Mouse (Mus musculus) neural tube, embryonic 15.5 days (tissue): ENCODE data around the gene Pgm2l1. TPM values are rescaled to one million over a fixed set of nuclear protein-coding genes. Genes with fewer than 3 reads are reported as not detected.

Experiments
- ATAC-seq: fragments of 200-750 bp; cut with Nextera tagmentation; 2 replicates; pipeline ENCODE4 v1.8.0; 2017; ENCODE audit warnings: mild to moderate bottlenecking, moderate TSS enrichment, moderate library complexity; ENCODE audit not compliant: low FRiP score
- H3K27ac ChIP-seq: fragments of 300-500 bp; sonication (generic); replicated peaks from 2 replicates; pipeline ENCODE4 v1.5.1; 2015; ENCODE audit warnings: mild to moderate bottlenecking, inconsistent platforms
- H3K27me3 ChIP-seq: fragments of 300-500 bp; sonication (generic); replicated peaks from 2 replicates; pipeline ENCODE4 v1.6.1; 2015; ENCODE audit warnings: inconsistent platforms
- H3K36me3 ChIP-seq: fragments of 300-500 bp; sonication (generic); 2 replicates; pipeline ENCODE4 v1.6.1; 2015; ENCODE audit warnings: inconsistent platforms
- H3K4me1 ChIP-seq: fragments of 300-500 bp; sonication (generic); 2 replicates; pipeline ENCODE4 v1.6.1; 2015; ENCODE audit warnings: inconsistent platforms
- H3K4me2 ChIP-seq: fragments of 300-500 bp; sonication (generic); 2 replicates; pipeline ENCODE4 v1.6.1; 2015; ENCODE audit warnings: inconsistent platforms, mild to moderate bottlenecking, moderate library complexity
- H3K4me3 ChIP-seq: fragments of 300-500 bp; sonication (generic); replicated peaks from 2 replicates; pipeline ENCODE4 v1.5.1; 2015; ENCODE audit warnings: mild to moderate bottlenecking, inconsistent platforms
- H3K9ac ChIP-seq: fragments of 300-500 bp; sonication (generic); replicated peaks from 2 replicates; pipeline ENCODE4 v1.6.1; 2015; ENCODE audit warnings: mild to moderate bottlenecking, inconsistent platforms
- H3K9me3 ChIP-seq: fragments of 300-500 bp; sonication (generic); replicated peaks from 2 replicates; pipeline ENCODE4 v1.6.1; 2016; ENCODE audit warnings: inconsistent platforms
- WGBS: fragments of 180-500 bp; shearing (Covaris S2); methylation state at CpG from one replicate; pipeline ENCODE4 v1.1.7; 2015; ENCODE audit warnings: mixed read lengths; 5-methylcytosine and 5-hydroxymethylcytosine counted together
- polyA plus RNA-seq: library from polyadenylated mRNA; unstranded; fragments of >200 nt; fragmentation: Nextera tagmentation; extraction: Ambion mirVana; gene quantifications from 2 replicates; pipeline ENCODE4 v1.2.1, GENCODE M21; 2015

Pgm2l1 gene
- polyA plus RNA-seq, 1 experiment from 2014 or later: 26.1 TPM

GRCm38 (mm10) chr7:100298861-100299510 lies 71.8 kb downstream of the Pgm2l1 start:
- Histone ChIP-seq H3K4me1 (peaks cover 4% of the 10 kb centered on the region; the same call in 1 of the 2 replicates), H3K9me3 (no peaks in the 10 kb centered on the region), H3K4me2 (no peak overlapping the region), H3K27ac (no peak overlapping the region), H3K27me3 (no peaks in the 10 kb centered on the region), H3K9ac (no peak overlapping the region), H3K36me3 (no peaks in the 10 kb centered on the region), H3K4me3 (no peak overlapping the region)
- ATAC-seq: no peak
- WGBS: 68% methylated on average over 14 of the region's 14 CpGs

GRCm38 (mm10) chr7:100301390-100301789 lies 74.2 kb downstream of the Pgm2l1 start:
- WGBS: 78% methylated on average over 3 of the region's 3 CpGs
- no peak overlapping the region for H3K9ac ChIP-seq
- no peaks in the 10 kb centered on the region for H3K9me3 ChIP-seq
- no peaks in the 10 kb centered on the region for H3K27me3 ChIP-seq
- H3K27ac ChIP-seq: peak overlapping the region; percentile 65; the same call in 1 of the 2 replicates
- no peak overlapping the region for H3K4me3 ChIP-seq
- H3K36me3 ChIP-seq: no peaks in the 10 kb centered on the region
- H3K4me2 ChIP-seq: no peak overlapping the region
- no peak for ATAC-seq
- no peaks in the 10 kb centered on the region for H3K4me1 ChIP-seq

GRCm38 (mm10) chr7:100302316-100302715 lies 75.1 kb downstream of the Pgm2l1 start:
- no peak overlapping the region for H3K4me3 ChIP-seq
- no peak overlapping the region for H3K4me2 ChIP-seq
- WGBS: 68% methylated on average over 4 of the region's 4 CpGs
- no peaks in the 10 kb centered on the region for H3K9me3 ChIP-seq
- peak overlapping the region; percentile 65 for H3K27ac ChIP-seq
- peak; percentile 27; the same call in 1 of the 2 replicates for ATAC-seq
- H3K36me3 ChIP-seq: no peaks in the 10 kb centered on the region
- no peak overlapping the region for H3K9ac ChIP-seq
- H3K27me3 ChIP-seq: no peaks in the 10 kb centered on the region
- H3K4me1 ChIP-seq: peaks cover 4% of the 10 kb centered on the region

DNA sequence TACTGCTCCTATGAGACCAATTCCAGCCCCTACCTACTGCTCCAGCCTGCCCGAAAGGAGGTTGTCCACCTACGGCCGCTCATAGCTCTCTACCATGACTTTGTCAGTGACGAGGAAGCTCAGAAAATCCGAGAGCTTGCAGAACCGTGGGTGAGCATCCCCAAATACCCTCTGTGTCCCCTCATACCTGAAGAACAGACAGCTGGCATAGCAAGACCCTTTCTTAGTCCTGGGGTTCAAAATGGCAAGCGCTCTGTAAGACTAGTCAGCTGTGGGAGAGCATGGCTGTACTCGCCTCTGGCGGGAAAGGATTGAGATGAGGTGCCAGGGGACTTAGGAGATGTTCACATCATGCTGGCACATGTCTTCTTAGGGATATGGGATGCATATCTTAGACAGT lies 78.7 kb downstream of the Pgm2l1 start:
- no peak overlapping the region for H3K9ac ChIP-seq
- H3K36me3 ChIP-seq: no peaks in the 10 kb centered on the region
- H3K9me3 ChIP-seq: no peaks in the 10 kb centered on the region
- ATAC-seq: no peak
- H3K4me1 ChIP-seq: peaks cover 38% of the 10 kb centered on the region
- no peak overlapping the region for H3K4me3 ChIP-seq
- 92% methylated on average over 9 of the region's 9 CpGs for WGBS
- H3K27me3 ChIP-seq: no peaks in the 10 kb centered on the region
- H3K4me2 ChIP-seq: no peak overlapping the region
- H3K27ac ChIP-seq: no peak overlapping the region

GRCm38 (mm10) chr7:100307872-100308653 lies 80.9 kb downstream of the Pgm2l1 start:
- no peak overlapping the region for H3K4me2 ChIP-seq

DNA sequence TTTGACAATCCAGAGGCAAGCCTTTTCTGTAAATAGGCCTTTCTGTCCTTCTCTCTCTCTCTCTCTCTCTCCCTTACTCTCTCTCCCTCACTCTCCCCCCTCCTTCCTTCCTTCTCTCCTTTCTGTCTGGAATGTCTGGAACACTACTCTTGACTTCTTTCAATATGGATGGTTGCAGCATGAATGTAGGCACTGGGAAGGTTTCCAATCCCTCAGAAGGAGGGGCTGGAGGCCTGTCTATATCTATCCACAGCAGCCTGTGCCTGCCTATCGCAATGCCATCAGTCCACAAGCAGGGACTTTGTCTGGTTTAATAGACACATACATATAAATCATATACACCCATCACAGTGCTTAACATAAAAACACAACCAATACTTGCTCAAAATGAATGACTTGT lies 82.0 kb downstream of the Pgm2l1 start:
- peak; percentile 39; the same call in 1 of the 2 replicates for ATAC-seq
- WGBS: 18% methylated on average over 1 of the region's 1 CpGs
- peak overlapping the region; percentile 65 for H3K27ac ChIP-seq
- no peak overlapping the region for H3K9ac ChIP-seq
- H3K4me3 ChIP-seq: no peak overlapping the region
- H3K36me3 ChIP-seq: no peaks in the 10 kb centered on the region
- H3K9me3 ChIP-seq: no peaks in the 10 kb centered on the region
- peaks cover 43% of the 10 kb centered on the region for H3K4me1 ChIP-seq
- no peaks in the 10 kb centered on the region for H3K27me3 ChIP-seq
- H3K4me2 ChIP-seq: no peak overlapping the region

More at GRCm38 (mm10) chr7:100307872-100308653, 80.9 kb downstream of the Pgm2l1 start:
- no peaks in the 10 kb centered on the region for H3K27me3 ChIP-seq
- no peaks in the 10 kb centered on the region for H3K36me3 ChIP-seq
- ATAC-seq: peak; percentile 88
- peaks cover 43% of the 10 kb centered on the region for H3K4me1 ChIP-seq
- no peak overlapping the region for H3K4me3 ChIP-seq
- 47% methylated on average over 4 of the region's 6 CpGs for WGBS
- H3K9ac ChIP-seq: no peak overlapping the region
- no peaks in the 10 kb centered on the region for H3K9me3 ChIP-seq
- H3K27ac ChIP-seq: peak overlapping the region; percentile 82

- no peak for ATAC-seq
- Histone ChIP-seq H3K9me3 (no peaks in the 10 kb centered on the region), H3K27me3 (no peaks in the 10 kb centered on the region), H3K27ac (peak overlapping the region; percentile 65), H3K9ac (no peak overlapping the region), H3K4me1 (peaks cover 43% of the 10 kb centered on the region), H3K36me3 (no peaks in the 10 kb centered on the region), H3K4me2 (no peak overlapping the region), H3K4me3 (no peak overlapping the region)
- 33% methylated on average over 6 of the region's 6 CpGs for WGBS
Measured at GRCm38 (mm10) chr7:100309679-100310078, 82.5 kb downstream of the Pgm2l1 start.

- Histone ChIP-seq H3K27me3 (no peaks in the 10 kb centered on the region), H3K9ac (no peak overlapping the region), H3K4me3 (no peak overlapping the region), H3K4me2 (no peak overlapping the region), H3K4me1 (peaks cover 43% of the 10 kb centered on the region), H3K27ac (peak overlapping the region; percentile 65), H3K9me3 (no peaks in the 10 kb centered on the region), H3K36me3 (no peaks in the 10 kb centered on the region)
- ATAC-seq: no peak
- 71% methylated on average over 12 of the region's 12 CpGs for WGBS
Measured at GRCm38 (mm10) chr7:100310290-100310689, 83.1 kb downstream of the Pgm2l1 start.

GRCm38 (mm10) chr7:100312716-100313115 lies 85.5 kb downstream of the Pgm2l1 start:
- 97% methylated on average over 4 of the region's 4 CpGs for WGBS
- Histone ChIP-seq H3K36me3 (no peaks in the 10 kb centered on the region), H3K4me1 (peaks cover 35% of the 10 kb centered on the region), H3K9me3 (no peaks in the 10 kb centered on the region), H3K4me2 (no peak overlapping the region), H3K27me3 (no peaks in the 10 kb centered on the region), H3K27ac (no peak overlapping the region), H3K9ac (no peak overlapping the region), H3K4me3 (no peak overlapping the region)
- ATAC-seq: no peak

GRCm38 (mm10) chr7:100316924-100317323 lies 89.7 kb downstream of the Pgm2l1 start:
- H3K27me3 ChIP-seq: no peaks in the 10 kb centered on the region
- 93% methylated on average over 8 of the region's 8 CpGs for WGBS
- no peak overlapping the region for H3K9ac ChIP-seq
- H3K9me3 ChIP-seq: no peaks in the 10 kb centered on the region
- H3K4me3 ChIP-seq: no peak overlapping the region
- ATAC-seq: no peak
- no peak overlapping the region for H3K4me2 ChIP-seq
- H3K4me1 ChIP-seq: no peaks in the 10 kb centered on the region
- H3K27ac ChIP-seq: no peak overlapping the region
- no peaks in the 10 kb centered on the region for H3K36me3 ChIP-seq

DNA sequence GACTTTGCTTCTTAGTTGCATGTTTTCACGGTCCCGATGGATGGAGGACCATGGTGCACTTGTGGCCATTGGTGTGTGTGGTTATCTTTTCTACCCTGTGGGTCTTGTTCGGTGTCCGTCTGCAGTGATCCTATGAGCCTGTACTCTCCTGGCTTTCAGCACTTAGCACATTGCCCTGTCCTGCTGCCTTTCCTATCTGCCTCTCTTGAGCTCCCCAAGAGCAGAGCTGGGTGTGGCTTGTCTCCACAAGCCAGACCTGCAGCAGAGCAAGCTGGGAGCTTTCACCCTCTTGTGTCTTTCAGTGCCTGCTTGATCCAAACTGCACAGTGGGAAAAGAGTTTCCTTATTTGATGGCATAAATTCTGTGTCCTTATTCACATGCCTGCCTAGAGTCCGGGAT lies 90.3 kb downstream of the Pgm2l1 start:
- Histone ChIP-seq H3K9me3 (no peaks in the 10 kb centered on the region), H3K27me3 (no peaks in the 10 kb centered on the region)
- WGBS: 98% methylated on average over 5 of the region's 5 CpGs

GRCm38 (mm10) chr7:100323721-100324120 lies 96.5 kb downstream of the Pgm2l1 start:
- WGBS: 84% methylated on average over 3 of the region's 3 CpGs

More for the DNA sequence above, 90.3 kb downstream of the Pgm2l1 start:
- Histone ChIP-seq H3K4me2 (no peak overlapping the region), H3K4me1 (no peaks in the 10 kb centered on the region), H3K36me3 (no peaks in the 10 kb centered on the region), H3K9ac (no peak overlapping the region), H3K4me3 (no peak overlapping the region), H3K27ac (no peak overlapping the region)
- ATAC-seq: no peak

More at GRCm38 (mm10) chr7:100323721-100324120, 96.5 kb downstream of the Pgm2l1 start:
- H3K36me3 ChIP-seq: peaks cover 19% of the 10 kb centered on the region
- no peaks in the 10 kb centered on the region for H3K4me1 ChIP-seq
- H3K9ac ChIP-seq: no peak overlapping the region
- ATAC-seq: no peak
- no peaks in the 10 kb centered on the region for H3K9me3 ChIP-seq
- H3K4me3 ChIP-seq: no peak overlapping the region
- no peak overlapping the region for H3K27ac ChIP-seq
- no peaks in the 10 kb centered on the region for H3K27me3 ChIP-seq
- H3K4me2 ChIP-seq: no peak overlapping the region
